ENCODE assay signal across 21 mouse cellular contexts in genomic region chr5:129219178-129219760, GRCm38 (mm10).
DNase-seq lines count a peak whose midpoint lies in the region; ATAC-seq and TF ChIP-seq lines count a peak whose summit lies in the region.
"Had no signal": no experiment of that assay in that cellular context is flagged by ENCODE, and none has a peak within 500 bp of the region (broad histone marks: within the 10 kb centered on the region; RNA-seq: fewer than 3 reads in every experiment).

No protein-coding gene starts in this region.

- no peaks in the 10 kb centered on the region for H3K36me3 ChIP-seq in heart, postnatal 0 days (replicated peaks; ENCODE audit: control insufficient read depth, insufficient read depth, low read length)
- H3K36me3 ChIP-seq in liver, postnatal 0 days (replicated peaks; ENCODE audit: insufficient read depth, low read length): no peaks in the 10 kb centered on the region
- H3K36me3 ChIP-seq in liver, embryonic 11.5 days (ENCODE audit: control insufficient read depth, insufficient read depth, low read length): no peaks in the 10 kb centered on the region
- H3K36me3 ChIP-seq in ES-Bruce4 (ENCODE audit: control insufficient read depth, insufficient read depth, low read length, poor library complexity, severe bottlenecking): no peaks in the 10 kb centered on the region
- H3K36me3 ChIP-seq: heart, embryonic 10.5 days; limb, embryonic 10.5 days; liver, embryonic 15.5 days had no signal

- no peak for TF ChIP-seq EP300 in heart, postnatal 0 days (IDR thresholded peaks at IDR 0.05; ENCODE audit: low read depth)
- no peak for TF ChIP-seq EP300 in liver, postnatal 0 days (IDR thresholded peaks at IDR 0.05; ENCODE audit: low read depth)
- no peak for TF ChIP-seq EP300 in ES-Bruce4 (IDR thresholded peaks at IDR 0.05; ENCODE audit: insufficient read depth, low read depth, low read length)

- no peak for DNase-seq in heart, postnatal 0 days (ENCODE audit: low spot score)
- DNase-seq in heart, adult 18-20 months: no peak
- no peak for DNase-seq in liver, postnatal 0 days
- no peak for DNase-seq in liver, embryonic 11.5 days (ENCODE audit: low spot score)
- DNase-seq in c-Kit-positive CD71-positive TER-119-positive erythroid progenitor cells, embryonic 14.5 days (ENCODE audit: low spot score): peak; percentile 3
- no peak for DNase-seq in spleen, postnatal 36 days (ENCODE audit: low spot score in 2 of 2)
- DNase-seq: adrenal gland, adult 8-10 months; cerebellum, adult 8-10 months; gastrocnemius, postnatal 10 days; heart, postnatal 36 days; kidney, postnatal 14 days; right cerebral cortex, postnatal 25 days had no signal

- no peaks in the 10 kb centered on the region; the same call in 1 of the 2 replicates for H3K9me3 ChIP-seq in heart, postnatal 0 days (replicated peaks; ENCODE audit: control insufficient read depth, low read length)
- no peaks in the 10 kb centered on the region for H3K9me3 ChIP-seq in liver, postnatal 0 days (ENCODE audit: low read length)
- no peaks in the 10 kb centered on the region for H3K9me3 ChIP-seq in liver, embryonic 11.5 days (ENCODE audit: control insufficient read depth, low read length)
- H3K9me3 ChIP-seq in ES-Bruce4 (replicated peaks; ENCODE audit: control insufficient read depth, insufficient read depth, low read length, poor library complexity, severe bottlenecking): no peaks in the 10 kb centered on the region
- H3K9me3 ChIP-seq: heart, embryonic 10.5 days; limb, embryonic 10.5 days; liver, embryonic 15.5 days had no signal

- H3K4me2 ChIP-seq in heart, postnatal 0 days (ENCODE audit: low read depth, low read length): no peak overlapping the region
- H3K4me2 ChIP-seq in liver, postnatal 0 days (ENCODE audit: low read depth, low read length): no peak overlapping the region
- no peak overlapping the region for H3K4me2 ChIP-seq in liver, embryonic 11.5 days
- H3K4me2 ChIP-seq: liver, embryonic 15.5 days had no signal

- ATAC-seq in heart, postnatal 0 days (ENCODE audit: insufficient read depth, low read depth): no peak
- no peak for ATAC-seq in liver, postnatal 0 days
- ATAC-seq in liver, embryonic 11.5 days (replicated peaks; ENCODE audit: low FRiP score): no peak
- ATAC-seq in cerebellum, adult (ENCODE audit: insufficient number of reproducible peaks, low FRiP score, low TSS enrichment): no peak
- ATAC-seq: forebrain, embryonic 14.5 days; intestine, embryonic 16.5 days; midbrain, embryonic 16.5 days had no signal

- H3K9ac ChIP-seq in heart, postnatal 0 days (replicated peaks; ENCODE audit: low read depth, low read length): no peak overlapping the region
- no peak overlapping the region for H3K9ac ChIP-seq in liver, postnatal 0 days (replicated peaks)
- no peak overlapping the region for H3K9ac ChIP-seq in liver, embryonic 11.5 days (ENCODE audit: low read depth, low read length)
- no peak overlapping the region for H3K9ac ChIP-seq in ES-Bruce4 (ENCODE audit: low read depth, poor library complexity, severe bottlenecking)
- H3K9ac ChIP-seq: liver, embryonic 15.5 days had no signal

- TF ChIP-seq POLR2A in ES-Bruce4 (IDR thresholded peaks at IDR 0.05; ENCODE audit: insufficient read depth, low read length): no peak

- H3K4me1 ChIP-seq in heart, postnatal 0 days (ENCODE audit: control insufficient read depth, insufficient read depth): no peaks in the 10 kb centered on the region
- no peaks in the 10 kb centered on the region for H3K4me1 ChIP-seq in liver, postnatal 0 days (ENCODE audit: insufficient read depth)
- H3K4me1 ChIP-seq in liver, embryonic 11.5 days (replicated peaks; ENCODE audit: control insufficient read depth, insufficient read depth, low read length): no peaks in the 10 kb centered on the region
- H3K4me1 ChIP-seq in ES-Bruce4 (ENCODE audit: control insufficient read depth, insufficient read depth, low read length): peaks cover 12% of the 10 kb centered on the region

- peaks cover 8% of the 10 kb centered on the region; the same call in 1 of the 2 replicates for H3K27me3 ChIP-seq in heart, postnatal 0 days (ENCODE audit: control insufficient read depth, insufficient read depth, low read length)
- no peaks in the 10 kb centered on the region for H3K27me3 ChIP-seq in liver, postnatal 0 days (ENCODE audit: insufficient read depth, low read length)
- no peaks in the 10 kb centered on the region for H3K27me3 ChIP-seq in liver, embryonic 11.5 days (replicated peaks; ENCODE audit: control insufficient read depth, insufficient read depth, low read length)
- no peaks in the 10 kb centered on the region for H3K27me3 ChIP-seq in ES-Bruce4 (ENCODE audit: control insufficient read depth, insufficient read depth, low read length, poor library complexity, severe bottlenecking)

- TF ChIP-seq CTCF in heart, postnatal 0 days (IDR thresholded peaks at IDR 0.05; ENCODE audit: low read depth): peak; percentile 3; the same call in 1 of the 2 replicates
- 0 out of 2 replicates have a peak, but pooled peaks have one; percentile 9 for TF ChIP-seq CTCF in liver, postnatal 0 days (IDR thresholded peaks at IDR 0.05; ENCODE audit: low read depth)
- peak; percentile 53 for TF ChIP-seq CTCF in ES-Bruce4 (IDR thresholded peaks at IDR 0.05; ENCODE audit: low read depth, low read length)

- H3K4me3 ChIP-seq in heart, postnatal 0 days (ENCODE audit: low read depth, low read length): no peak overlapping the region
- H3K4me3 ChIP-seq in liver, postnatal 0 days (ENCODE audit: low read depth, low read length): no peak overlapping the region
- no peak overlapping the region for H3K4me3 ChIP-seq in liver, embryonic 11.5 days (ENCODE audit: low read depth, low read length)
- no peak overlapping the region for H3K4me3 ChIP-seq in ES-Bruce4 (ENCODE audit: low read depth, low read length)
- H3K4me3 ChIP-seq: heart, embryonic 10.5 days; limb, embryonic 10.5 days; liver, embryonic 15.5 days had no signal

- no peak overlapping the region for H3K27ac ChIP-seq in heart, postnatal 0 days (ENCODE audit: low read depth)
- no peak overlapping the region for H3K27ac ChIP-seq in liver, postnatal 0 days (ENCODE audit: low read depth)
- H3K27ac ChIP-seq in liver, embryonic 11.5 days (ENCODE audit: low read depth, low read length): no peak overlapping the region
- 0 out of 2 replicates have a peak overlapping the region, but pooled peaks have one; percentile 1 for H3K27ac ChIP-seq in ES-Bruce4 (ENCODE audit: insufficient read depth, low read length)
- H3K27ac ChIP-seq: heart, embryonic 10.5 days; liver, embryonic 15.5 days; macrophage had no signal

- 81% methylated on average over 5 of the region's 5 CpGs for WGBS in heart, postnatal 0 days
- WGBS in liver, postnatal 0 days (ENCODE audit: insufficient replicate concordance): 84% methylated on average over 5 of the region's 5 CpGs
- 89% methylated on average over 5 of the region's 5 CpGs for WGBS in liver, embryonic 11.5 days

Comparison
In these comparisons a context has a peak if more than half of its experiments do, and no peak if none do; other contexts are left out.
1. CTCF ChIP-seq: peak in every context shown above with its lines; median percentile 53 in ES-Bruce4; 9 in liver, postnatal 0 days; 3 in heart, postnatal 0 days.